Mouse (Mus musculus): Measurements from ENCODE around the gene Bzw2. TPM values are rescaled to one million over a fixed set of nuclear protein-coding genes. Genes with fewer than 3 reads are reported as not detected.

The Bzw2 gene
- polyA plus RNA-seq, 1 experiment from 2014 or later, result 276 TPM

GRCm38 (mm10) chr12:36134111-36134510 lies 23.8 kb downstream of the Bzw2 start:
- ATAC-seq (ENCODE audit: insufficient number of reproducible peaks, insufficient read depth, low FRiP score, low TSS enrichment, low read depth), result no peak
- H3K36me3 ChIP-seq, result peaks cover 48% of the 10 kb centered on the region
- 89% methylated on average over 5 of the region's 5 CpGs for WGBS

DNA sequence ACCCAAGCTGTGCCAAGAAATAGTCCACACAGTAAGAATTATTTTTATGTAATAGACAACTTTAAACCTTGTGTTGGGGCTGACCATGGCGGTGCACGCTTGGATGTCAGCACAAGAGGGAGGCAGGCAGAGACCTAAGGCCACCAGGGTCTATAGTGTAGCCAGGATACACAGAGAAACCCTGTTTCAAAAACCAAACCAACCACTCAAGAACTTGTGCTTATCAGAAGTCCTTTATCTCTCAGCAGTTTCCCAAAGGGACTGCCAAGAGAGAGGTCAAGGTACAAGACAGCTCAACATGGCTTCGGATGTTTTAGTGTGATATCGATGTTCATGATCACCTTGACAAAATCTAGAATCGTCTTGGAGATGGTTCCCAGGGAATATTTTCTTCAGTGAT lies 24.3 kb downstream of the Bzw2 start:
- H3K9me3 ChIP-seq, result no peaks in the 10 kb centered on the region
- H3K36me3 ChIP-seq, result peaks cover 52% of the 10 kb centered on the region
- no peak overlapping the region for H3K9ac ChIP-seq
- WGBS, result 92% methylated on average over 5 of the region's 5 CpGs
- no peak overlapping the region for H3K4me3 ChIP-seq
- no peak overlapping the region for H3K27ac ChIP-seq
- no peak overlapping the region for H3K4me2 ChIP-seq
- no peak for ATAC-seq (ENCODE audit: insufficient number of reproducible peaks, insufficient read depth, low FRiP score, low TSS enrichment, low read depth)
- H3K4me1 ChIP-seq, result no peaks in the 10 kb centered on the region
- H3K27me3 ChIP-seq, result no peaks in the 10 kb centered on the region

More at GRCm38 (mm10) chr12:36134111-36134510, 23.8 kb downstream of the Bzw2 start:
- Histone ChIP-seq H3K27me3 (no peaks in the 10 kb centered on the region), H3K27ac (no peak overlapping the region), H3K4me1 (no peaks in the 10 kb centered on the region), H3K4me2 (no peak overlapping the region), H3K4me3 (no peak overlapping the region), H3K9ac (no peak overlapping the region), H3K9me3 (no peaks in the 10 kb centered on the region)

- Histone ChIP-seq H3K27me3 (no peaks in the 10 kb centered on the region), H3K36me3 (peaks cover 49% of the 10 kb centered on the region), H3K4me2 (no peak overlapping the region), H3K27ac (no peak overlapping the region), H3K4me1 (no peaks in the 10 kb centered on the region), H3K9me3 (no peaks in the 10 kb centered on the region), H3K9ac (no peak overlapping the region), H3K4me3 (no peak overlapping the region)
- ATAC-seq (ENCODE audit: insufficient number of reproducible peaks, insufficient read depth, low FRiP score, low TSS enrichment, low read depth), result no peak
- 86% methylated on average over 3 of the region's 3 CpGs for whole genome bisulfite sequencing
These were observed 25.2 kb downstream of the Bzw2 start for GRCm38 (mm10) chr12:36132668-36133067.

DNA sequence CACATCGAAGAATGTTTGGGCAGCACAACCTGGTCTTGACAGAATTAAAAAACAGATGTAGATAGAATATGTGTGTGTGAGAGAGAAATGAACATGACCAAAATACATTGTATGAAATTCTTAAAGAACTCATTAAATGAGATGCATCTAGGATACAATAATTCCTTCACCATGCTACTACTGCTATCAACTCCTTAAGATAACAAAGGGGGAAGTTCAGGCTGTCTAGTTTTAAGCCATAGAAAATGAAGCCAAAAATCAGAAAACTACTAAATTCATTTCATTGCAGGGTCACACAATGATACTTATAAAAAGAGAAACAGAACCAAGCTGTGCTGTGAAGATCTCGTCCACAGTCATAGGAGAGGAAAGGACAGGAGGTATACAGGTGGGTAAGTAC lies 25.6 kb downstream of the Bzw2 start:
- Histone ChIP-seq H3K27me3 (no peaks in the 10 kb centered on the region), H3K36me3 (peaks cover 47% of the 10 kb centered on the region), H3K9me3 (no peaks in the 10 kb centered on the region), H3K27ac (no peak overlapping the region), H3K4me1 (no peaks in the 10 kb centered on the region), H3K4me3 (no peak overlapping the region), H3K4me2 (no peak overlapping the region), H3K9ac (no peak overlapping the region)
- ATAC-seq (ENCODE audit: insufficient number of reproducible peaks, insufficient read depth, low FRiP score, low TSS enrichment, low read depth), result no peak
- WGBS, result 96% methylated on average over 2 of the region's 2 CpGs

DNA sequence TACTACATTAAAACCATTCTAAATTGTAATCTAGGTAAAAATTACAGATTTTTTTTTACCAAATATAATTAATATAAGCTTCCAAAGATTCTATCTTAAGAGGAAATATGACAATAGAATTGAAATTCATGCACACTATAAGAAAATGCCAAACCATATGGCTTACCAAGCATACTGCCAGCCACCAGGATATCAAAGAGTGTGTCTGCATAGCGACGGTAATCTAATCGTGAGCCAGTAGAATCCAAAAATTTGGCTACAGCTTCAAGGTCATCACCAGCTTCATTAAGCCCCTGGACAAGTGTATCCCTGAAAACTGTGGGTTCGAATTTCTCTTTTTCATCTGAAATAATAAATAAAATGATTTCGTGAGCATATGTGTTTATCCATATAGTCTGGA lies 28.1 kb downstream of the Bzw2 start:
- 95% methylated on average over 5 of the region's 5 CpGs for WGBS
- Histone ChIP-seq H3K36me3 (peaks cover 51% of the 10 kb centered on the region), H3K4me1 (no peaks in the 10 kb centered on the region), H3K4me2 (no peak overlapping the region), H3K9me3 (no peaks in the 10 kb centered on the region), H3K27ac (no peak overlapping the region), H3K4me3 (no peak overlapping the region), H3K9ac (no peak overlapping the region), H3K27me3 (no peaks in the 10 kb centered on the region)
- ATAC-seq (ENCODE audit: insufficient number of reproducible peaks, insufficient read depth, low FRiP score, low TSS enrichment, low read depth), result no peak

DNA sequence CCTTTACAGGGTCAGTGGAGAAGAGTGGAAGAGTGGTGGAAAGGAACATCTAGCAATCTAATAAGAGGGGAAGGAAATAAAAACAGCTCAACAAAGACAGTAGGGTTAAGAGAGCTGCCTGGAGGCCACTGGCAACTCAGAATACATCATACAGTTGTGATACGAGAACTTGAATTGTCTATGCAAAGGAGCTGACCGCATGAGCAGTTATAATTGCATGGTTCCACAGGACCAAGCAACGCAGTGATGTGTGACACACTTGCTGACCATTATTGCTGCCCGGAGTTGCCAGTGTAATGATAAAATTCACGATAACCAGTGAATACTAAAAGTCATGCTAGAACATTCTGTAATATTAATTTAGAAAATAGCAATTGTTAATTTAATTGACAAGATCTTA lies 31.8 kb downstream of the Bzw2 start:
- no peak overlapping the region for H3K4me2 ChIP-seq
- H3K27me3 ChIP-seq, result no peaks in the 10 kb centered on the region
- 93% methylated on average over 5 of the region's 5 CpGs for WGBS
- no peak overlapping the region for H3K9ac ChIP-seq
- H3K9me3 ChIP-seq, result no peaks in the 10 kb centered on the region
- no peaks in the 10 kb centered on the region for H3K4me1 ChIP-seq
- no peak overlapping the region for H3K4me3 ChIP-seq
- no peak overlapping the region for H3K27ac ChIP-seq
- H3K36me3 ChIP-seq, result peaks cover 57% of the 10 kb centered on the region
- ATAC-seq (ENCODE audit: insufficient number of reproducible peaks, insufficient read depth, low FRiP score, low TSS enrichment, low read depth), result no peak

- no peaks in the 10 kb centered on the region for H3K9me3 ChIP-seq
- H3K4me2 ChIP-seq, result no peak overlapping the region
- no peak overlapping the region for H3K4me3 ChIP-seq
- peaks cover 64% of the 10 kb centered on the region for H3K36me3 ChIP-seq
- H3K27me3 ChIP-seq, result no peaks in the 10 kb centered on the region
- 94% methylated on average over 3 of the region's 3 CpGs for WGBS
- no peaks in the 10 kb centered on the region for H3K4me1 ChIP-seq
- H3K27ac ChIP-seq, result no peak overlapping the region
- no peak overlapping the region for H3K9ac ChIP-seq
- ATAC-seq (ENCODE audit: insufficient number of reproducible peaks, insufficient read depth, low FRiP score, low TSS enrichment, low read depth), result no peak
These were observed 38.6 kb downstream of the Bzw2 start for GRCm38 (mm10) chr12:36119244-36119643.

GRCm38 (mm10) chr12:36117161-36117560 lies 40.7 kb downstream of the Bzw2 start:
- Histone ChIP-seq H3K4me2 (no peak overlapping the region), H3K9ac (no peak overlapping the region), H3K27me3 (no peaks in the 10 kb centered on the region), H3K4me1 (no peaks in the 10 kb centered on the region), H3K4me3 (no peak overlapping the region), H3K36me3 (peaks cover 63% of the 10 kb centered on the region), H3K27ac (no peak overlapping the region), H3K9me3 (no peaks in the 10 kb centered on the region)
- no peak for ATAC-seq (ENCODE audit: insufficient number of reproducible peaks, insufficient read depth, low FRiP score, low TSS enrichment, low read depth)
- WGBS, result 88% methylated on average over 6 of the region's 6 CpGs

DNA sequence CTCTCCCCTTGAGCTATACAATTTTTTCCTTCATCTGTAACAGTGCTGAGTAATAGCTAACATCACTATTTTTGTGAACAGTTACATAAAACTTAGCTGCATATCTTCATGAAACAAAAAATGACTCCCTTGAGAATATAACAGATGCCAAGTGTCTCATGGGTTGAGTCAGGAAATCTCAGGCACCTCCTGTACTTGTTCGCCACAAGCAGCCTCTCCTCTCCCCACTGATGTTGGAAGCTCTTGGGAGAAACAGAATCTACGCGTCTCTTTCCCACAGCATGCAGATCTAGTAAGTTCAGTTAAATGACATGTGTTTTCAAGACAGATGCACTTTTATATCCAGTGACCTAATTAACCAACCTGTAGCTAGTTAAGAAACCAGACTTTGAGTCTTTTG lies 45.8 kb downstream of the Bzw2 start:
- Histone ChIP-seq H3K27ac (no peak overlapping the region), H3K4me1 (no peaks in the 10 kb centered on the region), H3K4me2 (no peak overlapping the region), H3K4me3 (no peak overlapping the region), H3K27me3 (no peaks in the 10 kb centered on the region), H3K9ac (no peak overlapping the region), H3K9me3 (no peaks in the 10 kb centered on the region), H3K36me3 (peaks cover 84% of the 10 kb centered on the region)
- 73% methylated on average over 3 of the region's 3 CpGs for WGBS
- ATAC-seq (ENCODE audit: insufficient number of reproducible peaks, insufficient read depth, low FRiP score, low TSS enrichment, low read depth), result no peak

GRCm38 (mm10) chr12:36111110-36111509 lies 46.8 kb downstream of the Bzw2 start:
- no peak for ATAC-seq (ENCODE audit: insufficient number of reproducible peaks, insufficient read depth, low FRiP score, low TSS enrichment, low read depth)
- H3K4me3 ChIP-seq, result no peak overlapping the region
- H3K27ac ChIP-seq, result no peak overlapping the region
- WGBS, result 96% methylated on average over 5 of the region's 5 CpGs
- H3K9me3 ChIP-seq, result no peaks in the 10 kb centered on the region
- H3K36me3 ChIP-seq, result peaks cover 86% of the 10 kb centered on the region
- no peaks in the 10 kb centered on the region for H3K4me1 ChIP-seq
- H3K27me3 ChIP-seq, result no peaks in the 10 kb centered on the region
- no peak overlapping the region for H3K4me2 ChIP-seq
- no peak overlapping the region for H3K9ac ChIP-seq

DNA sequence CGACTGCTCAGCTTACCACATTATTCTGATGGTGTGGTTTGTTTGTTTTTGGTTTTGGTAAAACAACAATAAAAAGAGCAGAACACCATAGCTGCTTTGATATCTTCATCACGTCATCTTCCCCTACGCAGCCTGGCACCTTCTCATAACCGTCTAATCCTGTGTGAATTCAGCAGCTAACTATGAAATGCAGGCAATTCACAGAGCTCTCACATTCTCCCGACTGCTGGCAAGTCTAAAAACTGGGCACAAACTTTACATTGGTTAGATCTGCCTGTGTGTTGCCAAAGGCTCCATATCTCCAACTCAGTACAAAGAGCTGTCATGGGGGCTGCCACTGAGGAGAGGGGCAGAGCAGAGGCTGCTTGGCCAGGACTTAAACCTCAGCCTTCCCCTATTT lies 47.4 kb downstream of the Bzw2 start:
- no peaks in the 10 kb centered on the region for H3K9me3 ChIP-seq
- peaks cover 84% of the 10 kb centered on the region for H3K36me3 ChIP-seq
- H3K4me3 ChIP-seq, result no peak overlapping the region
- 88% methylated on average over 5 of the region's 5 CpGs for WGBS
- no peak overlapping the region for H3K27ac ChIP-seq
- H3K9ac ChIP-seq, result no peak overlapping the region
- no peak overlapping the region for H3K4me2 ChIP-seq
- H3K4me1 ChIP-seq, result no peaks in the 10 kb centered on the region
- ATAC-seq (ENCODE audit: insufficient number of reproducible peaks, insufficient read depth, low FRiP score, low TSS enrichment, low read depth), result no peak
- H3K27me3 ChIP-seq, result no peaks in the 10 kb centered on the region

GRCm38 (mm10) chr12:36108442-36108841 lies 49.4 kb downstream of the Bzw2 start:
- WGBS, result 97% methylated on average over 5 of the region's 5 CpGs
- no peak for ATAC-seq (ENCODE audit: insufficient number of reproducible peaks, insufficient read depth, low FRiP score, low TSS enrichment, low read depth)
- H3K36me3 ChIP-seq, result peaks cover 75% of the 10 kb centered on the region

DNA sequence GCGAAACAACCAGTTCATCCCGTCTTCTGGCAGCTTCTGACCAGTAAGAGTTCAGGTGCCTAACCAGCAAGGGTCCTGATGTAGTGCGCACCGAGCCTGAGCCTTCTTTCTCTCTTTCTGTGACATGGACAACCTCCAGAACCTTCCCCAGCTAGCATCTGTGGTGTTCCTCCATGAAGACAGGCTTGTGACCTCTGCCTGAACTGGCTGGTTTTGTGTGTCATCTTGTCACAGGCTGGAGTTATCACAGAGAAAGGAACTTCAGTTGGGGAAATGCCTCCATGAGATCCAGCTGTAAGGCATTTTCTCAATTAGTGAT lies 54.3 kb downstream of the Bzw2 start:
- Histone ChIP-seq H3K4me2 (no peak overlapping the region), H3K27me3 (no peaks in the 10 kb centered on the region), H3K27ac (no peak overlapping the region), H3K9ac (no peak overlapping the region), H3K4me1 (peaks cover 7% of the 10 kb centered on the region; the same call in 1 of the 2 replicates), H3K36me3 (peaks cover 50% of the 10 kb centered on the region), H3K9me3 (no peaks in the 10 kb centered on the region), H3K4me3 (no peak overlapping the region)
- no peak for ATAC-seq (ENCODE audit: insufficient number of reproducible peaks, insufficient read depth, low FRiP score, low TSS enrichment, low read depth)
- WGBS, result 59% methylated on average over 4 of the region's 4 CpGs

More at GRCm38 (mm10) chr12:36108442-36108841, 49.4 kb downstream of the Bzw2 start:
- H3K9ac ChIP-seq, result no peak overlapping the region
- no peaks in the 10 kb centered on the region for H3K27me3 ChIP-seq
- H3K4me1 ChIP-seq, result peaks cover 7% of the 10 kb centered on the region; the same call in 1 of the 2 replicates
- H3K4me2 ChIP-seq, result no peak overlapping the region
- H3K4me3 ChIP-seq, result no peak overlapping the region
- no peak overlapping the region for H3K27ac ChIP-seq
- no peaks in the 10 kb centered on the region for H3K9me3 ChIP-seq

Data from embryonic facial prominence, embryonic 13.5 days (tissue).